Mouse (Mus musculus) liver, adult 2 months (tissue): ENCODE data around the gene Epdr1.

Experiments used
- CTCF ChIP-seq: fragments of 200-500 bp; IDR thresholded peaks from 2 replicates; pipeline ENCODE4 v1.5.1; 2011; ENCODE audit warnings: low read depth, low read length, control low read depth
- POLR2A ChIP-seq: fragments of 200-500 bp; IDR thresholded peaks from 2 replicates; pipeline ENCODE4 v1.6.1; 2011; ENCODE audit warnings: low read length, control low read depth; ENCODE audit not compliant: insufficient read depth; ENCODE audit errors: extremely low read depth

DNA sequence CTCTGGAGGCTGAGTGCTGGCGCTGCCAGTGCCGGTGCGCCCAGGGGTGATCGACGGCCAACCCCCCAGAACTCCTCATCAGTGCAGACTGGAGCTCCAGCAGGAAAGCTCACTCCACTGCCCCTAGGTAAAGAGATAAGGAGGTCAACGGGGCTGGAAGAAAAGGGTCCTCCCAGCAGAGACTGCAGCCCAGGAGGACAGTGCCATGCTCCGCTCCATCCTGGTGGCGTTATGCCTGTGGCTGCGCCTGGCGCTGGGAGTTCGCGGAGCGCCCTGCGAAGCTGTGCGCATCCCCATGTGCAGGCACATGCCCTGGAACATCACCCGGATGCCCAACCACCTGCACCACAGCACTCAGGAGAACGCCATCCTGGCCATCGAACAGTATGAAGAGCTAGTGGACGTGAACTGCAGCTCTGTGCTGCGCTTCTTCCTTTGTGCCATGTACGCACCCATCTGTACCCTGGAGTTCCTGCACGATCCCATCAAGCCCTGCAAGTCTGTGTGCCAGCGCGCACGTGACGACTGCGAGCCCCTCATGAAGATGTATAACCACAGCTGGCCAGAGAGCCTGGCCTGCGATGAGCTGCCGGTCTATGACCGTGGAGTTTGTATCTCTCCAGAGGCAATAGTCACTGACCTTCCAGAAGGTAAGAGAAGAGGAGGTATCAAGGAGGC, 3.6 kb upstream of the Epdr1 start:
- TF ChIP-seq CTCF (no peak), POLR2A (no peak)
